Mouse (Mus musculus) small intestine, adult 2 months (tissue): Measurements from ENCODE around the gene Vps8. TPM values are rescaled to one million over a fixed set of nuclear protein-coding genes. Genes with fewer than 3 reads are reported as not detected.

ENCODE experiments used
- H3K27ac ChIP-seq: fragments of 200-500 bp; 2 replicates; pipeline ENCODE4 v1.5.1; 2012; ENCODE audit warnings: low read depth, low read length, control low read depth, inconsistent platforms; ENCODE audit not compliant: insufficient read depth
- H3K27me3 ChIP-seq: fragments of 200-500 bp; 2 replicates; pipeline ENCODE4 v1.6.1; 2012; ENCODE audit warnings: mild to moderate bottlenecking, moderate library complexity, low read length, inconsistent platforms; ENCODE audit not compliant: control insufficient read depth, insufficient read depth
- H3K36me3 ChIP-seq: fragments of 200-500 bp; 2 replicates; pipeline ENCODE4 v1.6.1; 2012; ENCODE audit warnings: mild to moderate bottlenecking, low read length, control low read depth, inconsistent platforms; ENCODE audit not compliant: control insufficient read depth, insufficient read depth
- H3K4me1 ChIP-seq: fragments of 200-500 bp; 2 replicates; pipeline ENCODE4 v1.6.1; 2012; ENCODE audit warnings: low read length, inconsistent platforms, mixed read lengths; ENCODE audit not compliant: control insufficient read depth, insufficient read depth, insufficient read length
- H3K4me3 ChIP-seq: fragments of 200-500 bp; 2 replicates; pipeline ENCODE4 v1.5.1; 2012; ENCODE audit warnings: low read depth, mild to moderate bottlenecking, control low read depth, inconsistent platforms, low read length, moderate library complexity
- CTCF ChIP-seq: fragments of 200-500 bp; IDR thresholded peaks from 2 replicates; pipeline ENCODE4 v1.5.1; 2012; ENCODE audit warnings: low read depth, mild to moderate bottlenecking, control low read depth, inconsistent platforms, low read length, moderate library complexity, mixed read lengths; ENCODE audit not compliant: insufficient replicate concordance, insufficient read length; ENCODE audit errors: extremely low read depth
- POLR2A ChIP-seq: fragments of 200-500 bp; IDR thresholded peaks from 2 replicates; pipeline ENCODE4 v1.6.1; 2012; ENCODE audit warnings: low read depth, mild to moderate bottlenecking, control low read depth, inconsistent platforms, low read length, moderate library complexity
- WGBS: fragments of 180-500 bp; shearing (Covaris S2); methylation state at CpG from one replicate; pipeline ENCODE4 v1.1.7; 2018; 5-methylcytosine and 5-hydroxymethylcytosine counted together
- polyA plus RNA-seq: library from polyadenylated mRNA; depleted of rRNA; stranded (reverse); fragments of >200 nt; gene quantifications from 2 replicates; pipeline ENCODE4 v1.2.3, GENCODE M21; 2012

Gene Vps8
- polyA plus RNA-seq, 1 experiment = 8.8 TPM

- Histone ChIP-seq H3K27ac (no peak overlapping the region), H3K36me3 (no peaks in the 10 kb centered on the region)
These were observed 205.2 kb downstream of the Vps8 start for GRCm38 (mm10) chr16:21628061-21628591.

GRCm38 (mm10) chr16:21630614-21631013, 207.7 kb downstream of the Vps8 start:
- no peak overlapping the region for H3K27ac ChIP-seq
- 79% methylated on average over 4 of the region's 4 CpGs for WGBS
- TF ChIP-seq CTCF = no peak
- no peak for TF ChIP-seq POLR2A
- H3K4me1 ChIP-seq = no peaks in the 10 kb centered on the region
- H3K36me3 ChIP-seq = no peaks in the 10 kb centered on the region
- H3K4me3 ChIP-seq = no peak overlapping the region
- H3K27me3 ChIP-seq = no peaks in the 10 kb centered on the region

More at GRCm38 (mm10) chr16:21628061-21628591, 205.2 kb downstream of the Vps8 start:
- no peaks in the 10 kb centered on the region for H3K27me3 ChIP-seq
- WGBS = 91% methylated on average over 13 of the region's 13 CpGs
- H3K4me1 ChIP-seq = no peaks in the 10 kb centered on the region
- TF ChIP-seq POLR2A = no peak
- TF ChIP-seq CTCF = no peak
- H3K4me3 ChIP-seq = no peak overlapping the region

GRCm38 (mm10) chr16:21631815-21632222, 208.9 kb downstream of the Vps8 start:
- no peak overlapping the region for H3K4me3 ChIP-seq
- no peaks in the 10 kb centered on the region for H3K36me3 ChIP-seq
- H3K4me1 ChIP-seq = no peaks in the 10 kb centered on the region
- no peak for TF ChIP-seq POLR2A
- no peak for TF ChIP-seq CTCF
- H3K27ac ChIP-seq = no peak overlapping the region
- no peaks in the 10 kb centered on the region for H3K27me3 ChIP-seq
- WGBS = 78% methylated on average over 4 of the region's 4 CpGs

GRCm38 (mm10) chr16:21634460-21634859, 211.5 kb downstream of the Vps8 start:
- no peaks in the 10 kb centered on the region for H3K27me3 ChIP-seq
- no peaks in the 10 kb centered on the region for H3K4me1 ChIP-seq
- H3K4me3 ChIP-seq = no peak overlapping the region
- H3K36me3 ChIP-seq = no peaks in the 10 kb centered on the region
- H3K27ac ChIP-seq = no peak overlapping the region
- TF ChIP-seq POLR2A (no peak), CTCF (no peak)

GRCm38 (mm10) chr16:21636156-21636853, 213.4 kb downstream of the Vps8 start:
- Histone ChIP-seq H3K4me3 (no peak overlapping the region), H3K27me3 (no peaks in the 10 kb centered on the region), H3K4me1 (peaks cover 2% of the 10 kb centered on the region; the same call in 1 of the 2 replicates), H3K36me3 (no peaks in the 10 kb centered on the region), H3K27ac (no peak overlapping the region)
- 88% methylated on average over 5 of the region's 5 CpGs for WGBS
- no peak for TF ChIP-seq CTCF
- TF ChIP-seq POLR2A = no peak

- Histone ChIP-seq H3K4me3 (no peak overlapping the region), H3K4me1 (peaks cover 7% of the 10 kb centered on the region), H3K36me3 (no peaks in the 10 kb centered on the region), H3K27ac (no peak overlapping the region), H3K27me3 (no peaks in the 10 kb centered on the region)
- no peak for TF ChIP-seq CTCF
- no peak for TF ChIP-seq POLR2A
- WGBS = 80% methylated on average over 11 of the region's 11 CpGs
These were observed 214.4 kb downstream of the Vps8 start for GRCm38 (mm10) chr16:21637201-21637819.
